Mouse (Mus musculus): ENCODE measurements around the gene Ginm1.
"Not testable (repeated sequence)": the region's sequence is repeated elsewhere in the genome, so short reads cannot be mapped to it uniquely, and the experiment has no call there.

Gene Ginm1

DNA sequence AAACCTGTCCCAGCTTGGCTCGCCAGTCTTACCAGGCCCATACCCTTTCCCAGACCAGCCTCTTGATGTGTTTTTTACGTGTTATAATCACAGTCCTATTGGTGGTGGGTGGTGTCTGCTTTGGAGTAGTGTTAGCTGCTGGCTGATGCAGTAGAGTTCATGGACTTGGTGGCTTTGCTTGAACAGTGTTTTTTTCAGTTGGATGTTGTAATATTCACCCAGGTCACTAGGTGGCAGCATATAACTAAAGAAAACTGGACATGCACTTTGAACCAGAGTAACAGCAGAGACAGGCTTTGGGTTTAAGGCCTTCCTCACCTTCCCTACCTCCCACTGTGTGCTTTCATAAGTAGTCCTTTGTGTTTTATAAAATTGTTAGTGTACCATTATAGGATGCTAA, 17.3 kb upstream of the Ginm1 start:
- peak; percentile 74 for DNase-seq (ENCODE audit: low read depth, low spot score)

DNA sequence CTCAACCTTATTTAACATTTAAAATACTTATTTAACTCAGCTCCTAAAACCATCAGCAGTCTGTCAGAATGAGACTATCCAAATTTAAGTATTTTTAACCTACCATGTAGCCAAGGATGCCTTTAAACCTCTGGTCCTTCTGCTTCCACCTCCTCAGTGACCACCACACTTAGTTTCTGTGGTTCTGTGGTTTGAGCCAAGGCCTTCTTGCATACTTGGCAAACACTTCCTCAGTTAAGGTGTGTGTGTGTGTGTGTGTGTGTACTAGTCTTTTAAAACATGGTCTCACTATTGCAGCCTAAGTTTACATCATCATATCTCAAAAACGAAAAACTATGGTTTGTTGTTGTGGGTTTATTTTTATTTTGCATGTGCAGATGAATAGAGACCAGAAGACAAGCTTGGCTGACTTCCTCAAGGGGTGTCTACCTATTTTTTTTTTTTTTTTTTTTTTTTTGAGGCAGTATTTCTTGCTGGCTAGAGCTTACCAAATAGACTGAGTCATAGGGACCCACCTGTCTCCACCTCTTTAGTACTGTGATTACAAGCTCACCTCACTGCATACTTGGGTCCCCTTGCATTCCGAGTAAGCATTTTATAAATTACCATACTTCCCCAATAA, 10.0 kb upstream of the Ginm1 start:
- DNase-seq (ENCODE audit: low read depth, low spot score), result no peak

DNA sequence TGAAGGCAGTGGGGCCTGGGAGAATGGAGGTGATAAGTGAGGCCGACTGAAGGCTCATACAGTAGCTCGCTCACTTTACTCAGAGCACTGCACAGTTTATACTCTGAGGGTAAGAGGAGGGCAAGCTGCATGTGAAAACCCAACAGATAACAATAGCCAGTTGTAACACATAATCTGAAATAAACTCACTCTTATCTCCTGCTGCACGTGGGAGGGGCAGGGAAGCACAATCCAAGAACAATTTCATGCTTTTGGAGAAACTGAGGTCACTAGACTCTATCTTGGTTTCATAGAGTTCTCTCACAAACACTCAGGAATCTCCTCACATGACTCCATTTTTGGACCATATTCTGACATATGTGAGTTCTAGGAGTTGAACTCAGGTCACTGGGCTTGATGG, 8.6 kb upstream of the Ginm1 start:
- DNase-seq (ENCODE audit: low read depth, low spot score), result no peak

DNA sequence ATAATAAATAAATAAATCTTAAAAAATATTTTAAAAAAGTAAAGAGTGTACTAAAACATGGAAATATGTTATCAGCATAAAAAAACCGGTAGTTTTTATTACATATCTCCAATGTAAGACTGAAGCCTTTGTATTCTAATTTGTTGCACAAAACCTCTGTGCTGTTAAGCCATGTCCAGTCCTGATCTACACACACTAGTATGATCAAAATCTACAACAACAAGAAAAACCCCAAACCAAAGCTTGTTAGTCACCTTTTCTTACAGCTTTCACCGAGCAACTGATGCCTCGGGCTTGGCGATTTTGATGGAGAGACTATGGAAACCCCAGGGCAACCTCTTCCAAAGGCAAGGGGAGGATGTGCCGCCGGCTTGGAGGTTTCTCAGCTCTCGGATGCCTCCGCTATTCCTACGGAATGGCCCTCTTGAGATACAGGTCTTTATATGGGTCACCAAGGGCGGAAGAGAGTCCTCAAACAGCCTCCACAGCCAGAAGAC, 322 bp downstream of the Ginm1 start:
- DNase-seq (ENCODE audit: low read depth, low spot score), result no peak

DNA sequence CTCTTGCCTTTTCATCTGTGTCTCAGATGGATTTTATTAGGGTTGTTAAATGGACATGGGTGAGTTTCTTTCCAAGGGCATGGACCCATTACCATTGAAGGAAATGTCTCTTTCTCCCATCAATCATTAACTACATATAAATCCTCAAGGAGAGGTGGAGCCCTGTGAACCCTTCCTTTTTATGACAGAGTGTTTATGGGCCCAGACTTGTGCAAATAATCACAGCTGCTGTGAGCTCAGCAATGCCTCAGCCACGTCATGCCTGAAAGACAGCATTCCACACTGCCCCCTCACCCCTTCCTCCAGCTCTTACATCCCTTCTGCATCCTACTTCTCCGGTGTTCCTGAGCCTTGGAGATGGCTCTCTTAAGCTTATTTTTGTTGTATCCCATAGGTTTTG, 5.3 kb downstream of the Ginm1 start:
- DNase-seq (ENCODE audit: low read depth, low spot score), result no peak

DNA sequence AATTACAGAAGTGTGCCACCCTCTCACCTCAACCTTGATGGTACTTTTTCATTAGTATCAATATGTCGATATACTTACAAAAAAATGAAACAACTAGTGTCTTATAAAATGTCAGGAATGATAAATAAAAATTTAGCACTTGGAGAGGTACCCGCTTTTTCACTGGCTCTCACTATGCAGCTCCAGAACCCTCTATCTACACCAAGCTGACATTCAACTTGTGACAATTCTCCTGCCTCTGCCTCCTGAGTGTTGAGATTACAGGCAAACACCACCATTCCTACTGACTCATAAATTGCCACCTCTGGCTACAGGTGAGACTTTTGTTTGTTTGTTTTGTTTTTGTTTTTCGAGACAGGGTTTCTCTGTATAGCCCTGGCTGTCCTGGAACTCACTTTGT, 11.4 kb downstream of the Ginm1 start:
- DNase-seq (ENCODE audit: low read depth, low spot score), result no peak

DNA sequence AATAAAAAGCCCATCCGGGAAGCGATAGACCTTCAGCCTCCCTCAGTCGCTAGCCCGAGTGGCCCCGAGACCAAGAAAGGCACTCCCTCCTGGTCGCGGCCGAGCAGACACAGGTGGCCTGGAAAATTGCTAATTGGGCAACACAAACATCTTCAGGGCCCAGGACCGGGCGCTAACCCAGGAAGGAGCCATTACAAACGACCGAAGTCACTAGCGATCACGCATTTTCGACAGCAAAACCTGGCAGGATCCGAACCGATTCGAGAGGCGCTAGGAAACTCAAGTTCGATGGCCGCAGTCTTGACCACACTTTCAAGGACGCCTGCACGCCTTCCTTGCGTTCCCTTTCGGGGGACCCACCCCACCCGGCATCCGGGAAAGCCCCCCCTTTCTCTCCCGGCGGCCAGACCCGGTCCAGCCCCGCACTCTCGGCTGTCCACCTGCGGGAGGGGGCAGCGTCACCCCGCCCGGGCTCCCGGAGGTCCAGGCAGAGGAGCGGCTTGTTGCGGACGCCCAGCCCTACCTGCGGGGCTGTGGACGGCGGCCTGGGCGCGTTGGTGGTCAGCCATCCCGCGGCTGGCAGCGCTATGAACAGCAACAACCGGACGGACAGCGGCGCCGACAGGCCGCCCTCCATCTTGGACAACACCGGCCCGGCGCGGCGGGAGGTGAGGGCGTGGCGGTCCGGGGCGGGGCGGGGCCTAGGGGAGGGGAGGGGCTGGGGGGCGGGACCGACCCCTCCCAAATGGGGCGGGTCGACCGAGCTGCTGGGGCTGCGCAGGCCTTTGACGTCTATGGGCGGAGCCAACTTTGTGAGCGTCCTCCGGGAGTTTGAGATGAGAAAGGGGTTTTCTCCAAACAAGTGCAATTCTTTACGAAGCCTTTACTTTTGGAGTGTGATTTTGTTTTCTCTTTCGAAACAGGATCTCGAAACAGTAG, 12.1 kb downstream of the Ginm1 start:
- peak; percentile 90 for DNase-seq (ENCODE audit: low read depth, low spot score)

DNA sequence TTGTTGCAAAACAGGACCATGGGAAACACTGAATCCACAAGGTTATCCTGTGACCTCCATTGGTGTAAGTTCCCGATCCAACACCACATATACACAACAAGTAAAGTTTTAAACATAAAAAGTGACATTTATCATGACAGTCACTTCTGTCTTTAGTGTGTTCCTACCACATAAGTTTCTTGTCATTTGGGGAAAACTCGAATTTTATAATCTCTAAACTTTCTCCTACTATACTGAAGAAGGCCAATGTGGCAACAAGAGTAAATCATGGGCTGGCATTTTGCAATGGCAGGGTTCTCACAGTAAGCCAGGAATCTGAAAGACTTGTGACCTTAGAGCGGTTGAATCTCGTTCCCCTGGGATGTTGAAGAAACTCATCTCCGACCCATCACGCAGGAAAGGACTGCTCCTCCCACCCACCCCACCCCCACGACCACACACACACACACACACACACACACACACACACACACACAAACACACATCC, 12.8 kb downstream of the Ginm1 start:
- no peak for DNase-seq (ENCODE audit: low read depth, low spot score)

DNA sequence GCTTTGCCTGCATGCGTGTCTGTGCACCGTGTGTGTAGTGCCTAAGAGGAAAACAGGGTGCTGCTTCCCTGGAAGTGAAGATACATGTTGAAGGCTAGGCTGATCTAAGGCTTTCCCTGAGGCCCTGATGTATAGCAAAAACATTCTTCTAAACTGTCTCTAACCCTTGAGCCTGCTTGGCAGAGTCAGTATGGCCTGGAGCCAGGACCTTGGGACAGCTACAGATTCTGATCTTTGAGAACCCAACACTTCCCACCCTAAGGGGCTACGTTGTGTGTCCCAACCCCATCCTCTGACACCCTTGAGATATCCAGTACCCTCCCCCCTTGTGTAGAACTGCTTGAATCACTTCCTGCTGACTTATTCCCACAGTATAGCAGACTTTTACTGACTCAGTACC, 14.3 kb downstream of the Ginm1 start:
- no peak for DNase-seq (ENCODE audit: low read depth, low spot score)

DNA sequence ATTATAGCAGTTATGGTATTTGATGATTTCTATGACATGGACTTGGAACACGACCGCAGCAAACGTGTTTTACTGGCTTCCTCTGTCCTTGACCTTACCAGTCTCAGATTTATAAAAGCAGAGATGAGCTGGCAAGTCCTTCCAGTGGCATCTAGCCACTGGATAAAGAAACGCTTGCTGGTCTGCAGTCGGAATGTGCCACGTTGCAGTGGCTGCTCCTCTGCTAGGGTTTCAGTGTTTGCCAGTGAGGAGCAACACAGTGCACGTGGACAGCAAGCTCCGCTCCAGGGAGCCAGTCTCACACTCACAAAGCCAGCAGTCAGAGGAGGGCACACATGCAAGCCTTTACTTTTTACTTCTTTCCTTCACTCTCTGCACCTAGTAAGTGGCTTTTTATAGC, 17.2 kb downstream of the Ginm1 start:
- no peak for DNase-seq (ENCODE audit: low read depth, low spot score)

DNA sequence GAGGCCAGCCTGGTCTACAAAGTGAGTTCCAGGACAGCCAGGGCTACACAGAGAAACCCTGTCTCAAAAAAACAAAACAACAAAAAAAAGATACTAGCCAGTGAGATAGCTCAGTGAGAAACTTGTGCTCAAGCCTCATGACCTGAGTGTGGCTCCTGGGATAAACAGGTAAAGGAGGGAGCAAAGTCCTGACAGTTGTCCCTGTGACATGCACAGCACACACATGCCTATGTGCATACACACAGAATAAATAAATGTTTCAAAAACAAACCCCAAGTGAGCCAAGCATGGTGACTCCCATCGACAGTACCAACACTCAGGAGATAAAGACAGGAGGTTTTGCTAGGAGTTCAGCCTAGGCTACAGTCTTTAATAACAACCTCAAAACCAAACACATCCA, 19.9 kb downstream of the Ginm1 start:
- DNase-seq (ENCODE audit: low read depth, low spot score), result no peak

DNA sequence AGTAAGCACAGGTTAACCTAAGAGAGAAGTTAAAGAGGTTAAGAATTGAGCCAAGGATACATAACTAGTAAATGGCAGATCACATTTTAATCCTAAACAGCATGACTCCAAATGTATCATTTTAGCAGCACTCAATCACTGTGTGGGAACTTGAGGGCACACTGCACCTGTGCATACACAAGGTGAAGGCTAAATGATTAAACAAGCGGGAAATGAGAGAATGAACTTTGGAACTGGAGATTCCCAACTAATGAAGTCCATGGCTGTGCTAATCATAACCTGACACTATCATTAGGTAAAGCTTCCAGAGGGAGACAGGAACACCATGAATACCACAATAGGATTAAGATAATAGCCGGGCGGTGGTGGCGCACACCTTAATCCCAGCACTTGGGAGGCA, 20.3 kb downstream of the Ginm1 start:
- no peak for DNase-seq (ENCODE audit: low read depth, low spot score)

DNA sequence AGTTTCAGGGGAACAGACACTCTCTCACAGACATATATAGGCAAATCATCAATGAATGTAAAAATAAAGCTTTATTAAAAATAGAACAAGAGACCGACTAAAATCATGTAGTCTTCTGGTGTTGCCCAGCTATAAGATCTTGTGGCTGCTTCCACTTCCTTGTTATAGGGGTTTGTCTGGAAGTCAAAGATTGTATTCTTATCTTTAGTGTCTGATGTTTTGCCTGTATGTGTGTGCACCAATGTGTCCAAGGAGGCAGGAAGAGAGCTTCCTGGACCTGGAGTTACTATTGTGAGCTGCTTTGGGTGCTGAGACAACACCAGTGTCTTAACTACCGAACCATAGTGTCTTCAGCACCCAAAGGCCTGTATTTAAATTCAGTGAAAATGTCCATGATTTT, 35.1 kb downstream of the Ginm1 start:
- DNase-seq (ENCODE audit: low read depth, low spot score), result no peak

DNA sequence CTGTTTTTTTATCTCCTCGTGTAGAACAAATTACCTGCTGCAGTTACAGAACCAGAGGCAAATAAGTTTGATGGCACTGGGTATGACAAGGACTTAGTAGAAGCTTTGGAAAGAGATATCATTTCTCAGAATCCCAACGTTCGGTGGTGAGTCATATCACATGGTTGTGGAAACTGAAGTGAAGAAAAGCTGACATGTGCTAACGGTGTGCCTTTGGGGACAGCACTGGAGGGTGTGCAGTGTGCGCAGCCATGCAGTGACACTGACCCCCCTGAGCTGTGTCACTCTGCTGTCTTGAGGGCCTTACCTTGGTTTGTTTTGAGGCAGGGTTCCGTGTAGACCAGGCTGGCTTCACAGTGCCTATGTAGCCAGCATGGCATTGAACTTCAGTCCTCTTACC, 43.9 kb downstream of the Ginm1 start:
- no peak for DNase-seq (ENCODE audit: low read depth, low spot score)

DNA sequence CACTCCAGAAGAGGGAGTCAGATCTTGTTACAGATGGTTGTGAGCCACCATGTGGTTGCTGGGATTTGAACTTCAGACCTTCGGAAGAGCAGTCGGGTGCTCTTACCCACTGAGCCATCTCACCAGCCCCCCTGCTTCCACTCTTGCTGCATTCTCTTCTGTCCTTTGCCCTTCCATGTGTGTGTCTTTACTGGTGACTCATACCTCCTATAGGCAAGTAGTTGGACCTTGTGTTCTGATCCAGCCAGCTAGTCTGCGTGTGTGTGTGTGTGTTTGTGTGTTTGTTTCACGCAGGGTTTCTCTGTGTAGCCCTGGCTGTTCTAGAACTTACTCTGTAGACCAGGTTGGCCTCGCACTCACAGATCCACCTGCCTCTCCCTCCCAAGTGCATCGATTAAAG, 47.1 kb downstream of the Ginm1 start:
- not testable (repeated sequence) for DNase-seq (ENCODE audit: low read depth, low spot score)

DNA sequence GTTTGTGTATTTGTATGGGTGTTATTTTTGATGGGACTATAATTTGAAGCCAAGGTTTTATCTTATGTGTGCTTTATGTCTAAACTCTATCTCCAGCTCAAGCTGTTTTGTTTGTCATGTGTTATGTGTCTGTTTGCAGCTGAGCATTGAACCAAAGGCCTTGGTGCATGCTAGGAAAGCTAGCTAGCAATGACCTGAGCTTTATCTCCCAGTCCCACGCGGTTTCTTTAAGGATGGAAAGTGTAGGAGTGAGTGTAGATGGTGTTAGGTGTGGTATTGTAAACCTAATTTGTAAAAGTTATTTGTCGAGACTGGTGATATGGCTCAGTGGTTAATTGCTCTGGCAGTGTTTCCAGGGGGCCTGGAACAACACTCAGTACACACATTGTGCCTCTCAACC, 54.7 kb downstream of the Ginm1 start:
- DNase-seq (ENCODE audit: low read depth, low spot score), result no peak

DNA sequence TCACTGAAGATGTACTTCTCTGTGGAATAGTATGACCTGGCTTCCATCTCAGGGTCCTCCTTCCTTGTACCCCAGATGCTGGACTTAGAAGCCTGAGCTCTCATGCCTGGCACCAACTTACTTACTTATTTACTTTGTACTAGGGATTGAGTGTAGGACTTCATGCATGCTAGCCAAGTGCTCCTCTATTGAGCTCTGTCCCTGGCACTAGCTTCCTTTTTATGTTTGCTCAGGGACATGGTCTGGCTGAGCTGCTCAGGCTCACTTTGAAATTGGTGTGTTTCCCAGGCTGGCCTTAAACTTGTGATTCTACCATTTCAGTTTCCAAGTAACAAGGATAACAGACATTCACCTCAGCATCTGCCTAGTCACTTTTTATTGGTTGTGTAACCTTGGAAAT, 55.5 kb downstream of the Ginm1 start:
- no peak for DNase-seq (ENCODE audit: low read depth, low spot score)

DNA sequence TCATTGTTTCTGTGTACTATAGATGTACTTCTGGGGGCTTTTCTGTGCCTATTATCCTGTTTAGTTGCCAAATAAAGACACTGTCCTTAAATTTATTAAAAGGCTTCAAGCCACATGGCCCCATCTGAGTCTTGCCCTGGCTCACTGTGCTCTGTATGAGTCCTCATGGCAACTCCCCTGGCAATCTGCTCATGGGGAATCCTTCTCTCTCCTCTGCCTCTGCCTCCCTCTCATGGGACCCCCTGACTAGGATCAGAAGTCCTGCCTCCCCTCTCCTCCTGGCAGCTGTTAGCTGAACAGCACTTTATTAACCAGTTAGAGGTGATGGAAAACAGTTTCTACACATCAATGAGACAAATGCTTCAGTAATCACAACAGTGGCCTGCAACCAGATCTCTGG, 61.0 kb downstream of the Ginm1 start:
- DNase-seq (ENCODE audit: low read depth, low spot score), result no peak

DNA sequence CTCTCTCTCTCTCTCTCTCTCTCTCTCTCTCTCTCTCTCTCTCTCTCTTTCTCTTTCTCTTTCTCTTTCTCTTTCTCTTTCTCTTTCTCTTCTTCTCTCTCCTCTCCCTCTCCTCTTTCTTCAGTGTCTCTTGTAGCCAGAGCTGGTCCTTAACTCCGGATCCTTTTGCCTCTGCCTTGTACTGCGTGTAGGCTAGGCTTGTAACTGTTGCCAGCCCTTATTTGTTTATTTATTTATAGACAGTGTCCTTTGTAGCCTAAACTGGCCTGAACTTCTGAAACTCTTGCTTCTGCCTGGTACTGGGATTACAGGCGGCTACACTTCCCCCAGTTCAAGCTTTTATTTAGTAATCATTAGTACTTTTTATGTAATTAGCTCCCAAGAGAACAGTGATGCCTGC, 65.6 kb downstream of the Ginm1 start:
- no peak for DNase-seq (ENCODE audit: low read depth, low spot score)

DNA sequence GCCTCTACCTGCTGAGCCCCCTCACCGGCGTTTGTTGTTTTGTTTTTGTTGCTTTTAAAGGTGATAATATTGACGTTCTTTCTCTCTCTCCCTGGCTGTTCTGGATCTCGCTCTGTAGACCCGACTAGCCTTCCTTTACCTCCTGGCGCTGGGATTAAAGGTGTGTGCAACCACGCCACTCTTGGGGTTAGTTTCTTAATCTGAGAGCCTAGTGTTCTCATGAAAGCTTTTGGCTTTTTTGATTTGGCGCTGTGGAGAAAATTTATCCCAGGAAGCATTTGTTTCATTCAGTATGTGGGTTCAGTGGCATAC, 66.2 kb downstream of the Ginm1 start:
- peak; percentile 33 for DNase-seq (ENCODE audit: low read depth, low spot score)

DNA sequence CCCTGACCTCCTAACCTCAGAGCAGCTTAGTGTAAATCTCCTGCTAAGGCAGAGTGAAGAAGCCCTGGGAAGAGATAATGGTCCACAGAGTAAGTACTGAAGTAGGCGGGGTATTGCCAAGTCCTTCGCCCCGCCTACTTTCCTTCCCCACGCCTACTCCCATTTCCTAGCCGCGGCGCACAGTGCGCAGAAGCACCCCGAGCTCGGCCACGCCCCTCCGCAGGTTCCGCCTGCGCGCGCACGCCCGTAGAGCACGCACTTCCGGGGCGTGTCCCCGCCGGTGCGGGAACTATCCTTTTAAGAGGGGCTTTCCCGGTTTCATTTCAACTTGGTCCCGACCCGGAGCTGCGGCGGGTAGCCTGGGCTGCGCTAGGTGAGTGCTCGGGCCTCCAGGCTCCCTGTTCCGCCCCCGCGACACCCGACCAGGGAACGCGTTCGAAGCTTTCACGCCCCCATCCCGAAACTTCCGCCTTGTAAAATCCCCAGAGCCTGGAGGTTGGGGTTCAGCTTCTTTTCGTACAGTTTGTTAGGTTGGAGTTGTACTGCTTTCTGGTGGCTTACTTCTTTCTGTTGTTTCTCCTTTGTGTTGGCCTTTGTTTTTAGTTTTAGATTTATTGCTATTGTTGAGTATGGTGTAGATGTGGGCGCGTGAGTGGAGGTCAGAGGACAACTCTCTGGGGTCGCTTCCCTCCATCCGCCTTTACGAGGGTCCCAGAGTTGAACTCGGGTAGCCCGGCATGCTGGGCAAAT, 66.7 kb downstream of the Ginm1 start, which contains the start of gene Katna1:
Gene Katna1, plus strand, starts transcription at position 250 of the 750 bp plus-strand sequence.
- peak; percentile 96 for DNase-seq (ENCODE audit: low read depth, low spot score)

All from R1 (cell line).